Mouse (Mus musculus): ENCODE results near the gene Fam124a.
"Not testable (repeated sequence)": the region's sequence is repeated elsewhere in the genome, so short reads cannot be mapped to it uniquely, and the experiment has no call there.

Gene Fam124a

DNA sequence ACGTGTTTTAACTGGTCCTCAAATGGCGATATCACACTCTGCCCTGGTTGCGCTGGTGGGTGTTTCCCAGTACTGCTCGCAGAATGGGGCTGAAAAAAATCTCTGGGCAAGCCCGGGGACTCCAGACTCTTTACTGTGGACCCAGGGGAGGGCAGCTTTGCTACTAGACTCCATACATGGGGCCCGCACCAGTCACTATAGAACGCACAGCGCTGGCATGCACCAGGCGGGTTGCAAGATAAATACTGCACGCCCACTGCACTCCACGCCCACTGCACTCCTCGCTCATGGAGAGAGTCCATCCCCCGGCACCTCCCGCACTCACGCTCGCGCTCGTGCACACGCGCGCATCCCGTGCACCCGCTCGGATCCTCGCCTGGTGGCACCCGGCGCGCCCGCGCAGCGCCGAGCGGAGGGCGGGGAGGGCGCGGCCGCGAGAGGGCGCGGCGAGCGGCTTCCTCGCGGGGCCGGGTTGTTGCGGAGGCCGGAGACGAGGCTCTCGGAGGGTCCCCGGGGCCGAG, at the start of gene Fam124a:
TSS of gene Fam124a (plus strand) at position 429 of the 521 bp plus-strand sequence.
- peak; percentile 41 to 55 for DNase-seq

DNA sequence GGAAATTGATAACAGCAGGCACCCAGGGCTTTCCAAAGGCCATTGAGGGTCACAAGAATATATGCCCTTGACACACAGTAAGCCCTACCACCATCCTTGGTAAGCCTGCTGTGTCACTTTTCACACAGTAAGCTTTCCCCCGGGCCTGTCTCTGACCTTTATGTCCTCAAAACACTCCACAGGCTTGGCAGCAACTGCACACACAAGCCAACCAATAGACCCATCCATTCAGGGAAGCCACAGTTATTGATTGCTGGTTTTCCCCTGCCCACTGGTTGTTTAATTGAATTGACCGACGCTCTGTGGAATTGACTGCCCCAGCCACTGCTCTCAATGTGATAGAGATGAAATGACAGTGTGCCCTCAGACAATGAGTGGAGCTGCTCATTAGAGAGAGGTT, 49.3 kb upstream of the Fam124a start:
- DNase-seq = no peak

DNA sequence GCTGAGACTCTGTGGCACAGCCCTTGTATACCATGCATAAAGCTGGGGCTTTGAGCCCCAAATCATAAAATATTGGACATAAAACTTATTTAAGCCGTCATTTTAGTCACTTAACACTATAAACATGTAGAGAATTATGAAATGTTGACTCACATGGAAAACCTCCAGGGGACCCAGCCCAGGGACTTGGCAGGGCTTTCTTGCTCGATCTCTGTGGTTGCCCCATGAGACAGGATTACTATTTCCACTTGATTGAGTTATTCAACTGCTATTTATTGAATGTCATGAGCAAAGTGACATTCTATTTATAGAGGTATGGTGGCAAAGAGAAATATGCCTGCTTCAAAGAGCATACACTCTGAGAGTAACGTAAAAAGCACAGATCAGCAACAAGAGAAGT, 46.2 kb upstream of the Fam124a start:
- DNase-seq = no peak

DNA sequence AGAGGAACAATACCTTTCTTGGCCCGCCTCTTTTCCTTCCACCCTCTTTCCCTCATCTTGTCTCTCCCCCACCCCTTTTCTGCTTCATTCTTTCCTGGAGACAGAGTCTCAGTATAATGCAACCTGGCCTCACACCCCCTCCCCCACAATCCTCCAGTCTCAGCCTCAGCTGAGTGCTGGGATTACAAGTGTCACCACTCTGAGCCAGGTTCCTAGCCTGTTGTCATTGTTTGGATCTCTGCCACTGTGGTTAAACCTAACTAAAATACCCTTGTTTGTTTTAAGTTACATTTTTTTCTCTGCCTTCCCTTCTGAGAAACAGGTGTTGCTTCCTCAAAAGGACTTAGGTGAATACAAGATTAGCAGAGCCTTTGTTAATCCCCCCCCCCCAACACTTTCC, 42.7 kb upstream of the Fam124a start:
- DNase-seq = no peak

DNA sequence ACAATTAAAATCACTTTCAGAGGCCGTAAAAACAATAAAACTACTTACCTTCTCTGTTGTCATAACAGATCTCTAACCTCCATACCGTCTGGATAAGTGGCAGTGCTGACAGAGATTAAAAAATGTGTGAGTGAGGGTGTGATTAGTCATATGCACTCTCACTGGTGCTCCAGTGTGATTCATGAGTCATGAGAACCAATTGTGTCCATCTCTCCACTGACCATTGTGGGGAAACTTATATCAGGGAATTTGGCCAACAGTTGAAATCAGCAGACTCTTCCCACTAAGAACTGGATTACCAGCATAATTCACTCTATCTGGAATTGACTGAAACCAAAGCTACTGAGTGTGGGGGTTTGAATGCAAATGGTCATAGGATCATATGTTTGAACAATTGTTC, 24.6 kb upstream of the Fam124a start:
- no peak for DNase-seq

DNA sequence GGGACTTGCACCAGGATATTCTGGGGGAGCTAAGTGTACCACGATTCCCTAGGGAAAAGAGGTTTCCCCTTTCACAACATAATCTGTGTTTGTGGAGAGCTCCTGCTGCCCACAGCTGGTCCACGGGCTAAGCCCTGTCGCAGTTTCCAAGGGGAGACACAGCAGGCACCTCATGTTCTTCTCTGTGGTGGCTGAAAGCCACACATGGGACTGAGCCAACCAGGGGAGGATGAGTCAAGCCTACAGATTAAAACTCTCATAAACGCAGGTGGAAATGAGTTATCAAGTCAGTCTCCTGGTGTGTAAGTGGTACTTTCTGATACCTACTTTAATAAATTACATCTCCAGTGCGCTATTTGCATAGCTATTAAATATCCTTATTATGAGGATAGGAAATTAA, 19.4 kb upstream of the Fam124a start:
- no peak for DNase-seq

DNA sequence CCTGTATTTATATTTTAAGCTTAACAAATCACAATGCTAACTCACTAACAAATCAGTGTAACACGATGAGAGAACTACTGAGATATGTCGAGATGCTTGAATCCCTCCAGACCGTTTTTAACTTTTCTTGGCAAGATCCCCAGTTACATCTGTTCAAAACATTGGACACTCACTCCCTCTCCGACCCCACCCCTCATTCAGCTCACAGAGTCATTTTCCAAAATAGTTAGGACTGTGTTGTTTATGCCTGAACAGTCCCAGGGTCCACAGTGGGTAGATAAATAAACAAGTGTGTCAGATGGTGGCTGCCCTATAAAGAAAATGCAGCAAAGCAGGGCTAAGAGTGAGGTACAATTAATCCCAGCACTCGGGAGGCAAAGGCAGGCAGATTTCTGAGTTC, 18.5 kb upstream of the Fam124a start:
- DNase-seq = no peak

DNA sequence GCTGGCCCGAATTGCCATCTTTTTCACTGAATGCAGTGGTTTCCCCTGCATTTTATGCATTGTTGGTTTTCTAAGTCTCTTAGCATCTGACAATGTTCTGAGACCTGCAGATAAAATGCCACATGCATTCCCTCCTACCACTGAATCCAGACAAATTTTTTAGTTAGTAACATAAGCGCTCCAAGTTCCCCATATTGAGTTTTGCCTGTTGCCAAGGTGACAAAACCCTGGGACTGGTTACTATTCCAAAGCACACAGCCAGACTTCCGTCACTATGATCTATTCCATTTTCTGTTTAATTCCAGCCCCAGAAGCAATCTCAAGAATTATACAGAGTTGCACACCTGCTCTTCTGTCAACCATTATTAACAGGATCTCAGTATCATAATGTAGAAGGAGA, 15.7 kb upstream of the Fam124a start:
- DNase-seq = no peak

DNA sequence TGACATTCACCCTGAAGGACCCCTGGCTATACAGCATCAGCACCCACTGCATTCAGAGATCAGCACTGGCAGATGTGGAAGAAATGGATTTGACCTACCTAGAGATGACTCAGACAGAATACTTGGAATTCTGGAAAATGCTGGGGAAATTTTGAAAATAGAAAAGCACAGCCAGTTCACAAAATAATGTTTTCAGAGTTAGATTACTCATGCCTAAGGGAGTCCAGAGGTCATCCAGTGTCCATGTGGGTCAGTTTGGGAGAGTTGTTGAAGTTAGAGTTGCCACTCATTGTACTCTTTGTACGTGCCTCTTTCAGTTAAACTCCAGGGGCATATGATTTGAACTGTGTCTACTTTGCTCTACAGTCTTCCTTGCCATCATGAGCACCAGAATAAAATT, 13.8 kb upstream of the Fam124a start:
- DNase-seq = no peak

DNA sequence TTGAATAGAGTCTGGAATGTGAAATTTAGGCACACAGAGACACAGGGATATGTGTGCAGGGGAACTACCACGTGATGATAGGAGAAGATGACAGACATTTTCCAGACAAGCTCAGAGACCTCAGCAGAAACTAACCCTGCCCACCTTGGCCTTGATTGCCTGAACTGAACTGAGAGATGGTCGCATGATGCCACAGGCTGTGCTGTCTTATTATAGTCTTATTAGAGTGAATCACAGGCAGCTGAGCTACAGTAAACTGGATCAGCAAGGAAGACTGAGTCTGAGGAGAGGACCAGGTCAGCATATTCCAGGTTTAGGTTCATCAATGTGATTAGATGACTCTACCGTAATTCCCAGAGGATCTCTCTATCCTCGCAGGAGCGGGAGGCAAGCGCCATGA, 9.2 kb upstream of the Fam124a start:
- no peak for DNase-seq

DNA sequence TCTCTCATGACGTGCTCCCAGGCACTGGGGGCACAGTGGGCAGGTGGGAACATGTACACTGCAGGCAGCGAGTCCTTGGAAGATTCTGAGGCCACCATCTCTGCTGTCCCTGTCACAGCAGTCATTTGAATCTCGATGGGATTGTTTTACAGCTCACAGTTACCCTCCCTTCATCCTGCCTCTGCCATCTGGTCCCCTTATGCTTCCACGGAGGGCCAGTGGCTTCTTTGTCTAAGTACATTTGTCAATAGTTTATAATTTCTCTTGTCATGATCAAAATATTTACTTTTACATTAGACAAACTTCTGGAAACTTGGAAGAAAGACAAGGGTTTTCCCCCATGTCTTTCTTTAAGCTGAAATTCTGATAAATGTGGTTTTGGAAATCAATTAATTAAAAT, 8.8 kb upstream of the Fam124a start:
- DNase-seq = no peak

DNA sequence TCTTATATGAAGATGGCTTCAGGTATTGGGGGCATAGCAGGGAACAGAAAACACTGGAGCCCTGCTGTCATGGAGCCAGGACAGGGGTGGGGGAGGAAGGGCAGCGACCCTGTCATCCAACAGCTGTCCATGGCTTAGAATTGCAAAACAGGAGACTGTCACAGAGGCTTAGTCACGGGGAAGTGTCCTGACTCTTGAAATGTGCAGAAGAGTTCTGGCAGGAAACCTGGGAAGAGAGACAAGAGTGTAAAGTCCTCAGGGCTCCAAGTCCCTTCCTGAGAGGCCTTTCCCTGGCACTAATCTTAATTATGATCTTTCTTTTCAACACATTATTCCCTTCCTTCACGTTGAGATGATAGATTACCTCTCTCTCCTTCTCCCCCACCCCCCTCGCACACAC, 5.4 kb upstream of the Fam124a start:
- DNase-seq = no peak

DNA sequence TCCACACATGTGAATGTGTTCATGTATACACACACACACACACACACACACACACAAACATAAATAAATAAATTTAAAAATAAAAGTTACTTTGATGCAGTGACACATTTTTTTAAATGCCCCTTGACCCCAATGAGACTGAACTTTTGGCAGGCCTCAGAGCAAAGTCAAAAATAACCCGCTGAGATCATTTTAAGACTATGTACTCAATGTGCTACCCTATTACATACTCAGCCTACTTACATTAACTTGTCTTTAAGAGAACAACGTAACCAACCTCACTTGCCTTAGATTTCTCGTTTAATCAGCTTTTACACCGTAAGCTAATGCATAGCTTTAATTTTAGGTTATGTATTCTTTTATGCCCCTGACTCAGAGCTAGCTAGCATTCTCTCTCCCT, 2.8 kb upstream of the Fam124a start:
- no peak for DNase-seq

DNA sequence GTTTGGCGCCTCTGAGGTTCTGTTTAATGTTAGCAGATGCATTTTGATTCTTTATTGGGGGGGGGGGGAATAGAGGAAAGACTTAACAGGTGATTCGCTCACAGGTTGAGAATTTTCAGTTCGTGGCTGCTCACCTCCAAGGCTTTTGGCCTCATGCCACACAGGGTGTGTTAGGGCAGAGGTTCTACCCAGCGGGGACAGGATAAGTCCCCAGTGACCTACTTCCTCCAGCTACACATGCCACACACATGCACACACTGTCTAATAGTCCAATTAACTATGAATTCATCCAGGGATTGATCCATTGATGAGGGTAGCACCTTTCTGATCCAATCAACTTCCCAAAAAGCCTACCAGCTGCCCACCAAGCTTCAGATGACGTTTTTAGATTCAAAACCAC, 1.8 kb upstream of the Fam124a start:
- DNase-seq = no peak

DNA sequence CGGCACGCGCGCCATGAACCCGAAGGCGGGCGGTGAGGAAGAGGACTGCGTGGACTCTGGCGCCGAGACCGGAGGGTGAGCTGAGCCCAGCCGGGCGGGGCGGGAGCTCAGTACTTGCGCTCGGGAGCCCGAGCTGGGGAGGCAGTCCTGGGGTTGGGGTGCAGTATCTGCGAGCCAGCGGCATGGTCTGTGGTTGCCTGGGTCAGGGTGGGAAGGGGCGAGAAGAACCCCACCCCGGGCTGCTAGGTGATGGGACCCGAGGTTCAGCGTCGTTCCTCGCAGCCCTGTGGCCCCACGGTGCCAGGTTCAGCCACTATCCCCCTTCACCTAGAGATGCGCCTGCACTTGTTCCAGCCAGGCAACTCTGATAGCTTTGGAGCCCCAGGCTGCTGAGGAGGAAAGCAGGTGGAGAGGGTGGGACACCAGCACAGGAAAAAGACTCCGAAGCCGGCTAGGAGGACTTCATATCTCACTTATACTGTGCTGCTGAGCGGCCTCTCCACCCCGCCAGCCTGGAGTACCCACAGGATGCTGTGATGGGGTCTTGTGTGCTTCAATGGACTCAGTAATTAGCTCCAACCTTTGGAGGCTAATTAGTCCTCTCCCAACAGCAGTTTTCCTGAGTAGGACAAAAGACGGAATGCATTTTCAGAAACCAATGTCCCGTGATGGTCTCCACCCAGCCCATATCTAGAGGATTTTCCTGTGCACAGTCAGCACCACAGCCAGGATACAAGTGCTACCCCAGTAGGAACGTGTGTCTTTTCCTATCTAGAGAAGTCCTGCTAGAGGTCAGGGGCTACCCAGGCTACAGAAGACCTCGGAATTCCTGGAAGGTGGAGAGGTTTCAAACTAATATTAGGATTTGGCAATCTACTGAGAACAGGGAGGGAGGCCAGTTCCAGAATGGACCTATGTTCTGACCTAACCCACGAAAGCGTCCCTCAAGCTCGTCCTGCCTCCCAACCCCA, 588 bp downstream of the Fam124a start:
- no peak for DNase-seq

DNA sequence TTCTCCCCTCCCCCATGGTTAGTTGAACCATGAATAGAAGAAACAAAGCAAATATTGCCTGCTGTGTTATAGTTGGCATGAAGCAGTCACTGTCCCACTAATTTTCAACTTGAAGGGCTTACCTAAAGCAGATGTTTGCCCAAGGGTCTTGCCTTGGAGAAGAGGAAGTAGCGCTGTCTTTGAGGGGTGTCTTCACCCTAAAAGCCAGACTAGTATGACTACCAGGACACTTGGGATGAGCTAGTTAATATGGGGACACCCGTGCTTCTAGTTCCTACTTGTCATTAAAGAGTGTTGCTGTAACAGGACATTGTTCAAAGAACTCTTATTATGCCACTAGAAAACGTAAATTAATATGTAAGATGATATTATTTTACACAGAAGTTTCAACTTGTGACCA, 1.6 kb downstream of the Fam124a start:
- DNase-seq = no peak

DNA sequence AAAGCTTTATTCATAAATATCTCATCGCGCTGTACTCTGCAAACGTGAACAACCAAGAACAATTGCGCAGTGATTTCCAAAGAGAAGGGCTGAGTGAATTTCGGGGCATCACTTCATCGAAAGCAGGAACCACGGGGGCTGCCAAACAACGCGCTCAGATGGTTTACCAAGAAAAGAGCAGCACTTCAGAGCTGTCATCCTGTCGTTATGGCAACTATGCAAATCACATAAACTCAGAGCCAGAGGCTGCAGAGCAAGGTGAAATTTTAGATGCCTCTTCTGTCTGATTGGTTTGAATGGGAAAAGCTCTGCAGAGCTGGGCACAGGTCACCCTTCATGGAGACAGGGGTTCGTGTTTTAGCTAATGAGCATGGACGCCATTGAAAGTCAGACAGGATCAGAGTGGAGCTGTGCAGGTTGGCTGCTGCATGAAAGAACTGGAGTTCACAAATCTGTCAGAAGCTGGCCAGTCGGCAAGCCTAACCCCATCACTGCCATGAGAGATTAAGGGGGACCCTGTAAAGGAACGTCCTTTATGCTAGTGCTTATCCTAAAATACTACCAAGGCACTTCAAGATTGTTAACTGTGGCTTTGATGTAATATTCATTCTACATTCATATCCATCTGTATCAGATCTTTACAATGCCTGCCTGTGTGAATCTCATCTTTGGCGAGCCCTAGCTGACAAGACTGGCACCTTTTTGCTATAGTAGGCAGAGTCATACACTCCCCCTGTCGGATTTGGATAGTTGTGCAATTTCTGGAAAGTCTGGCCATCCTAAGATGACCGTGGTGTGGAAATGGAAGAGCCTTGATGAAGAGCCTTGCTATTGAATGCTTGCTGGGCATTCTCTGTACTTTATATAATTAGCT, 6.6 kb downstream of the Fam124a start:
- no peak for DNase-seq

DNA sequence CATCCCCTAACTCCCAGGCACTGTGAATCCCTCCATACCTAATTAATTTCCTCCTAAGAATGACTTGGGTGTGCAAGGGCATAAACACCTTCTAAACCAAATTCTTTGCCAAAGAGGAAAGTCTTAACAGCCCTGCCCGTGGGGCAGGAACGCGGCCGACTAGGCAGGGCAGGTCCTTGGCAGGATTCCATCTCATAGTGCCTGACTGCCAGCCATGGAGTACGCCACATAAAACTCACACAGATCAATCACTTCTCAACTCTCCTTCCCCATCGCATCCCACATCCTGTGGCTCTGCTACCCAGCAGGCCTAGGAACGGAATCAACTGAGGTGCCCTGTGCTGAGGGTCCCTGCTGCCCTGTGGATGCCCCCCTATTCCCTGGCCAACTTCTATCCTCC, 8.1 kb downstream of the Fam124a start:
- DNase-seq = no peak

DNA sequence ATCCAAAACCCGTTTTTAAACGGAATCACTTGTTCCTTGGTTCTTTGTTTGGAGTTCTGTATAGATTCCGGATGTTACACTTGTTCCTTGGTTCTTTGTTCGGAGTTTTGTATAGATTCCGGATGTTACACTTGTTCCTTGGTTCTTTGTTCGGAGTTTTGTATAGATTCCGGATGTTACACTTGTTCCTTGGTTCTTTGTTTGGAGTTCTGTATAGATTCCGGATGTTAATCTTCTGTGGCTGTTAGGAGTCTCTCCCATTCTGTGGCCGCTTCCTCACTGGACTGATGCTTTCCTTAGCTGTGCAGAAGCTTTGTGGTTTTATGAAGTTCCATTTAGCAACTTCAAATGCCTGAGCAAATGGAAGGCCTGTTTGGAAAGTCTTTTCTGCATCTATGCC, 11.3 kb downstream of the Fam124a start, which contains the start of gene Gm4131:
TSS of gene Gm4131 (minus strand) at position 101 of the 400 bp plus-strand sequence.
- DNase-seq = not testable (repeated sequence)

DNA sequence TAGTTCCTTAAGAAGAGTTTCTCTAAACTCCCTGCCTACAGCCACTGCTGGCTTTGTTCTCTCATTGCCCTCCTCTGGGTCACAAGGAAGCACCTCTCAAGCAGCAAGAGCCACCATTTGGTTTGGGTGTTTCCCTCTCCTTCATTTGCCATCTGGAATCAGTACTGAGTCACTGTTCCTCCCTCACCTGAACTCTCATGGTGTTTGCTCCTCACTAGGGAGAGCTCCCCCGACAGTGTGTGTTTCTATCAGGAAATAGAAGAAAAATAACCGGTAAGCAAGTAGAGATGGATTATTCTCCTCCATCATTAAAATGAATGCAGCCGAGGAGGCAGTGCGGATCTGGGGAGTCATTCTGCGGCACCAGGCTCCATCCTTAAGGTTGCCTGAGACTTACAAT, 13.9 kb downstream of the Fam124a start:
- DNase-seq = no peak

DNA sequence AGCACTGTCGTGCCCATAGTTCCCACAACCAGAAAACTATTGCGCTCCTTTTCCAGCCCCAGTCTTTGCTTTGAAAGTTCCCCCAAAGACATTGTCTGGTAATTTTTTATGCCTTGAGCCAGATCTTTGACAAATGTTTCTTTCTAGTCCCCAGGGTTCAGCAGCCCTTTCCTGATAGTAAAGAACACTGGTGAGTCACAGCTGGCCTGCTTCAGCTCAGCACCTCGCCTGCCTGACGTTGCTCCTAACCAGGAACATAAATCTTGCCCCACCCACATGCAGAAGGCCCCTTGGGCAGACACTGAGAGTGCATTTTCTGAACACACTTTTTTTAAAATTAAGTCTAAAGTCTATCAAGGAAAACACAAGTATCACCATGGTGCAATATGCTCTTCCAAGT, 14.8 kb downstream of the Fam124a start:
- no peak for DNase-seq

DNA sequence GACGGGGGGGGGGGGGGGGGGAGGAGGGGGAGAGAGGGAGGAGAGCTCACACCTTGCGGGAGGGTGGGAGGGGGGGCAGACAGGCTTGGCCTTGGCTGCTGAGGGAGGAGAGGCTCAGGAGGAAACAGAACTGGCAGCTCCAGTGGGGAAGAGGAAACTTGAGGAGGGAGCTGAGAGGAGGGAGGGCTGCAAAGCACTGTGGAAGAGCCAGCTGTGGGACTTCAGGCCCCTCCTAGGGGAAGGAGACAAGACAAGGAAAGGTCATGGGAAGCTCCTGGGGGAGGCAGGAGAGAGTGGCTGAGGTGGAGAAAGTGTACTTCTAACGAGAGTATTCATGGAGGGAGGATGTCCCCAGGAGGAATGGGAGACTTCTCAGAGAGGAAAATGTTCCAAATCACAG, 17.9 kb downstream of the Fam124a start:
- no peak for DNase-seq

DNA sequence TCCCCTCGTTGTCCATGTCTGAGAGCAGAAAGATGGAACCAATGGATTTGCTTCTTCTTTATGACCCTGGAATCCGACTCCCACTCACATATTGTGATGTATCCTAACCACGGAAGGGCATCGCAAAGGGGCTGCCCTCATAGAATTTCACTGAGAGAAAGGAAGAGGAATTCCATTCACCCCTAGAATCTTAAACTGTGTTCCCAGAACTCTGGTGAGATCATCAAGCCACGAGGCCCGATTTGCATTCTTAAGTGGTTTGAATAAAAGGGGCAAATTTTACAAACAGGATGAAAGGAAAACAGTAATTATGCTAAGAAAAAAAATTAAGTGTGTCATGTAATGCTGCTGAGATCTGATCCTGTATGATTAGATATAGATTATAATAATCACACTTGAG, 19.4 kb downstream of the Fam124a start:
- DNase-seq = no peak

DNA sequence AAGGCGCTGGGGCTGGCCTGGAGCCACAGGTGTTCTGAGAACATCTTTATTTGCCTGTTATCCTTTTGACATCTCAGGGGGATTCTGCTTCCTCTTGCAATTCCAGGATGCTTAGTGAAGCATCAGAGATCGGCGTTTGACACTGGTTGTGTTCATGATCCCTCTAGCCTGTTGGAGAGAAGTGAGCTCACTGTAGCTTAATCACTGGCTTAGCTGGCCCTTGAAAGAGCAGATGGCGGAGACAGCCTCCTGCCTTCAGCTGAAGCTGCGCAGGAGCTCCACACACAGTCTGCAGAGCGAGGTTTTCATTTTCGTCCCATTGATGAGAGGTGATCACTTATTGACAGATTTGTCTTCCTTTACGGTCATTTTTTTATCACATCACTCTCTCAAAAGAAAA, 20.3 kb downstream of the Fam124a start:
- no peak for DNase-seq
